Mouse (Mus musculus): Measurements from ENCODE around the gene Hspa1a. TPM values are rescaled to one million over a fixed set of nuclear protein-coding genes. Genes with fewer than 3 reads are reported as not detected.

Gene Hspa1a
- polyA plus RNA-seq, 1 experiment = 1.5 TPM

DNA sequence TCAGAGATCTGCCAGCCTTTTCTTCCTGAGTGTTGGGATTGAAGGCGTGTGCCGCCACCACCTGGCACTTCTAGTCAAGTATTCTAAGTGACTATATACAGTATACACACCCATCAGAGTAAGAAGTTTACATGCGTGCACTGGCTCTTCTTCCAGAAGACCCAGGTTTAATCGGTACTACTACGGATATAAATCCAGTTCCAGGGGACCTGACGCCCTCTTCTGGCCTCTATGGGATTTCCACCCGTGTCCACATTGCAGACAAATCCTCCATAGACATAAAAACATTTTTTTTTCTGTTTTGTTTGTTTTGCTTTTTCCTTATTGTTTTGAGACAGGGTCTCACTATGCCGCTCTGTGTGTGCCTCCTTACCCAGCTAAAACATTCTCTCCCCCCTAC lies 24.4 kb downstream of the Hspa1a start:
- H3K27me3 ChIP-seq (replicated peaks) = peaks cover 3% of the 10 kb centered on the region
- H3K4me3 ChIP-seq (replicated peaks) = no peak overlapping the region
- no peak for TF ChIP-seq GATA1 (IDR thresholded peaks at IDR 0.05; ENCODE audit: borderline replicate concordance, low read length)
- no peak for TF ChIP-seq FLI1 (IDR thresholded peaks at IDR 0.05; ENCODE audit: low read length)
- peaks cover 19% of the 10 kb centered on the region for H3K4me1 ChIP-seq
- H3K9me3 ChIP-seq = no peaks in the 10 kb centered on the region
- H3K36me3 ChIP-seq (replicated peaks; ENCODE audit: low read length) = peaks cover 15% of the 10 kb centered on the region

DNA sequence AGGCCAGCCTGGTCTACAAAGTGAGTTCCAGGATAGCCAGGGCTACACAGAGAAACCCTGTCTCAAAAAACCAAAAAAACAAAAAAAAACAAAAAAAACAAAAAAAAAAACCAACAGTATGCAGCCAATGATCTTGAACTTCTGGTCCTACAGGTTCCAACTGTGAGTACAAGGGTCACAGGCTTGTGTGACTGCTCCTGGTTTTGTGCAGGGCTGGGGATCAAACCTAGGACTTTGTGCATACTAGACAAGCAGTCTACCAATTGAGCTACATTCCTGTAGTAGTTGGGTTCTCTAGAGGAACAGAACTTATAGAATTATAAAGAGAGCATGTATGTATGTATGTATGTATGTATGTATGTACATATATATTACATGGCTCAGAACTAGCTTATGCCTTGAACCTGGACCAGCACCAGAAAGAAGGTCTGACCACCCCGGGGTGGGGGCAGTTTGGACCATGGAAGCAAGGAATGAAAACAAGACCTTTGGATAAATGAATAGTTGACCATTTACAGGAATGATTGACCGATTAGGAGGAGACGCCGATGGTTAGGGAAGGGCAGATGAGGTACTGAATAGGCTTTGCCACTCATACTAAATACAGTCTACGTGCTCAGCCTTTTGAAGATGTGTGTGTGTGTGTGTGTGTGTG lies 25.3 kb downstream of the Hspa1a start:
- H3K9me3 ChIP-seq = no peaks in the 10 kb centered on the region
- H3K36me3 ChIP-seq (replicated peaks; ENCODE audit: low read length) = peaks cover 15% of the 10 kb centered on the region
- peaks cover 18% of the 10 kb centered on the region for H3K4me1 ChIP-seq
- H3K27me3 ChIP-seq (replicated peaks) = peaks cover 3% of the 10 kb centered on the region
- no peak for TF ChIP-seq GATA1 (IDR thresholded peaks at IDR 0.05; ENCODE audit: borderline replicate concordance, low read length)
- no peak for TF ChIP-seq FLI1 (IDR thresholded peaks at IDR 0.05; ENCODE audit: low read length)
- H3K4me3 ChIP-seq (replicated peaks) = no peak overlapping the region

DNA sequence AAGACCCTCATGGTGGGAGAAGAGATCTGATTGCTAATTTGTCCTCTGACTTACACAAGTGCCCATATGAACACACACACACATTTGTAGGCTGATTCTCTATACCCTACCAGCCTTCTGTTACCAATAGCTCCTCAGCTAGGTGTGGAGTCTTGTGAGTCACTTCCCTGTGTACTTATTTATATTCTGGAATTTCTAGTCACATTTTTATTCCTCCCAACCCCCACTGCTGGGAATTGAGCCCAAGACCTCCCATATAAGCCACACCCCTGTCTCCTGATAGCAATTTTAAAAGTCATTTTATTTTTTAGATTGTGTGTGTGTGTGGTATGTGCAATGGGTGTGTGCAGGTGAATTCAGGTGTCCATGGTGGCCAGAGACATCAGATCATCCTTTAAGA lies 27.6 kb downstream of the Hspa1a start:
- Histone ChIP-seq H3K27me3 (replicated peaks) (peaks cover 3% of the 10 kb centered on the region), H3K9me3 (no peaks in the 10 kb centered on the region), H3K4me1 (peaks cover 21% of the 10 kb centered on the region), H3K36me3 (replicated peaks; ENCODE audit: low read length) (no peaks in the 10 kb centered on the region), H3K4me3 (replicated peaks) (no peak overlapping the region)
- TF ChIP-seq FLI1 (IDR thresholded peaks at IDR 0.05; ENCODE audit: low read length) = no peak
- TF ChIP-seq GATA1 (IDR thresholded peaks at IDR 0.05; ENCODE audit: borderline replicate concordance, low read length) = no peak

DNA sequence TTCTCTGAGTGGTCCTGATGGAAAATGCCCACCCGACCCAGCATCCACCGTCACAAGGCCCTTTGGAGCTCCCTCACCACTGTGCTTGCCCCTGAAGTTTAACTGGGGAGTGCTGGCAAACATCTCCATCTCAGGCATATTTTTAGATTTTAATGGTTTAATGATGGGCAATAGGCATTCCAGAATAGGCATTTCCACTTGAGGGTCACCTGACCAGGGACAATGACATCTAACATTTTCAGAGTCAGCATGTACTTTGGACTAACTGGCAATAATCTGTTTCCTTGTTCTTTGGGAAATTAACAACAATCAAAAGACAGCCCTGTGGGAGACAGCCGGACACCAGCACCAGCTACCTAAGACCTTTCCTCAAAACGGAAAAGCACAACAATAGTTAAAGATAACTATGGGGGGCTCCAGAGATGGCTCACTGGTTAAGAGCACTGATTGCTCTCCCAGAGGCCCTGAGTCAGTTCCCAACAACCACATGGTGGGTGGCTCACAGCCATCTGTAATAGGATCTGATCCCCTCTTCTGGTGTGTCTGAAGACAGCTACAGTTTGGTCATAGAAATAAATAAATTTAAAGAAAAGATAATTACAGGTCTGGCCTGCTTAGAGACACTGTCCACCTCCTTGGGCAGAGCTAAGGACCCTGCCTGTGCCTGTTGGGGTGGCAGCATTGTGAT lies 28.7 kb downstream of the Hspa1a start:
- peaks cover 27% of the 10 kb centered on the region for H3K4me1 ChIP-seq
- TF ChIP-seq FLI1 (IDR thresholded peaks at IDR 0.05; ENCODE audit: low read length) (no peak), GATA1 (IDR thresholded peaks at IDR 0.05; ENCODE audit: borderline replicate concordance, low read length) (no peak)

DNA sequence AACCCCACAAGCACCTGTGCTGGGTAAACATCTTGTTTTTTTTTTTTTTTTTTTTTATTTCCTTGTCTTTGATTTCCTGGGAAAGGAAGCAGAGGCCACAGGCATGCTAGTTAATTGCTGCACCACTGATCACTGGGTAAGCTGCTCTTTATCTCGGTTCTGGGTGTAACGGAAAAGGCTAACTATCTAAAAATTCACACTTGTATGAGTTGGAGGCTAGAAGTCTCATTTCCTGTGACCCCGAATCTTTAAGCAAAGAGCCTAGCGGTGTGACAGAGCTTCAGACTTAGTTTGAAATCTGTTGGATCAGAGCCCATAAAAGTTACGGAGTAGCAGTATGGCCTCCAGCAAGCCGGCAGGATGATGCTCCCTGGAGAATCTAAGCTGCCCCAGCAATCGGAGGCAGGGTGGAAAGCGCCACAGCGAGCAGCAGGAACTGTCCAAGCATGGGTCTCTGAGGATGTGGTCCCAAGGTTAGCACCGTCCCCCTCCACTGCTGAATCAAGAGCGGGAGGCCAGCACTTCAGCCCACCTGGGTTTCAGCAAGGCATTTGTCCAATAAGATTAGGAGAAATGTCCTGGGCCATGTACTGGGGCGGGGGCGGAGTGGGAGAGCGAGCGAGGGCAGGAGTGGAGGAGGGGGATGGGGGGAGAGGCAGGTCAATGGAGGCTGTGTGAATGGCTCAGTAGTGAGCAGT lies 30.5 kb downstream of the Hspa1a start:
- Histone ChIP-seq H3K4me3 (replicated peaks) (peak overlapping the region; percentile 77), H3K36me3 (replicated peaks; ENCODE audit: low read length) (peaks cover 6% of the 10 kb centered on the region)

More for the DNA sequence above, 28.7 kb downstream of the Hspa1a start:
- no peaks in the 10 kb centered on the region for H3K36me3 ChIP-seq (replicated peaks; ENCODE audit: low read length)
- H3K9me3 ChIP-seq = no peaks in the 10 kb centered on the region
- peaks cover 3% of the 10 kb centered on the region for H3K27me3 ChIP-seq (replicated peaks)
- no peak overlapping the region for H3K4me3 ChIP-seq (replicated peaks)

DNA sequence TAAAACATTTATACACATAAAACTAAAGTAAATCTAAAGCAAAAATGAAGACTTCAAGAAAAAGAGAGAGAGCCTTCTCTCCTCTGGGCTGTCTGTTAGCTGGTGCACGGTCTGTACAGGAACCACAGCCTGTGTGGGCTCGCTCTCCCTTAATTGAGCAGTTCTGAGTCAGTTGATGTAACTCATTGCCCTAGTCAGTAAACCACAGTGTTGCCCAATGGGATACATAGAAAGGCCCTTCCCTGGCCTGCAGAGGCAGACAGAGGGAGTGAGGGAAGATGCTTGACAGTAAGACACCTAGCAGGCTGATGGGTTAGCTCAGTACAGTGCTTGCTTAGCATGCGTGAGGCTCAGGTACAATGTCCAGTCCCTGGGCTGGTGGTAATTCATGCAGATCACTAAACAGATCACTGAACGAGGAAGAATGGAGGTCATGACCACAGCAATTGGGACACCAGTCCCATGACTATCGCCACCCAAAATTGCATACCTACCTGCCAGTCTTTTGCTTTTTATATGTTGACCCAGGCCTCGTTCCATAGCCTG lies 33.9 kb downstream of the Hspa1a start:
- TF ChIP-seq GATA1 (IDR thresholded peaks at IDR 0.05; ENCODE audit: borderline replicate concordance, low read length) (no peak), FLI1 (IDR thresholded peaks at IDR 0.05; ENCODE audit: low read length) (no peak)
- H3K36me3 ChIP-seq (replicated peaks; ENCODE audit: low read length) = peaks cover 41% of the 10 kb centered on the region

More for the DNA sequence above, 30.5 kb downstream of the Hspa1a start:
- no peaks in the 10 kb centered on the region for H3K9me3 ChIP-seq
- peaks cover 31% of the 10 kb centered on the region for H3K4me1 ChIP-seq
- TF ChIP-seq GATA1 (IDR thresholded peaks at IDR 0.05; ENCODE audit: borderline replicate concordance, low read length) (no peak), FLI1 (IDR thresholded peaks at IDR 0.05; ENCODE audit: low read length) (no peak)
- peaks cover 3% of the 10 kb centered on the region for H3K27me3 ChIP-seq (replicated peaks)

DNA sequence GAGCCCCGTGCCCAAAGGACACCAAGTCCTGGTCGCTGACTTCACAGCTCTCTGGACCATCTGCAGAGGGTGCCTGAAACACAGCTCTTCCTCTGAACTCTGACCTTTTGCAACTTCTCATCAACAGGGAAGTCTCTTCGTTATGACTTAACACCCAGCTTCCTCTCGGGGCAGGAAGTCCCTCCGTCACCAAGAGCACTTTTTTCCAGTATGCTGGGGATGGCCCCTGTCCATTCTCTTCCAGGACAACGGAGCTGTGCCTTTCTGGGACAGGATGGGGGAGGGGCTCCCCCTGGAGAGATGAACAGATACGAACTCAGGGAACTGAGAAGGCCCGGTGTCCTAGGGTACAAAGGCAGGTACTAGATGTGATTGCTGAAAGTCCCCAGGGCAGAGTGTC lies 37.1 kb downstream of the Hspa1a start:
- Histone ChIP-seq H3K9me3 (no peaks in the 10 kb centered on the region), H3K27me3 (replicated peaks) (no peaks in the 10 kb centered on the region), H3K4me3 (replicated peaks) (no peak overlapping the region), H3K36me3 (replicated peaks; ENCODE audit: low read length) (peaks cover 49% of the 10 kb centered on the region), H3K4me1 (peaks cover 54% of the 10 kb centered on the region)
- TF ChIP-seq GATA1 (IDR thresholded peaks at IDR 0.05; ENCODE audit: borderline replicate concordance, low read length) (no peak), FLI1 (IDR thresholded peaks at IDR 0.05; ENCODE audit: low read length) (no peak)

More for the DNA sequence above, 33.9 kb downstream of the Hspa1a start:
- no peaks in the 10 kb centered on the region for H3K9me3 ChIP-seq
- H3K4me3 ChIP-seq (replicated peaks) = peak overlapping the region; percentile 56
- H3K4me1 ChIP-seq = peaks cover 43% of the 10 kb centered on the region
- no peaks in the 10 kb centered on the region for H3K27me3 ChIP-seq (replicated peaks)

DNA sequence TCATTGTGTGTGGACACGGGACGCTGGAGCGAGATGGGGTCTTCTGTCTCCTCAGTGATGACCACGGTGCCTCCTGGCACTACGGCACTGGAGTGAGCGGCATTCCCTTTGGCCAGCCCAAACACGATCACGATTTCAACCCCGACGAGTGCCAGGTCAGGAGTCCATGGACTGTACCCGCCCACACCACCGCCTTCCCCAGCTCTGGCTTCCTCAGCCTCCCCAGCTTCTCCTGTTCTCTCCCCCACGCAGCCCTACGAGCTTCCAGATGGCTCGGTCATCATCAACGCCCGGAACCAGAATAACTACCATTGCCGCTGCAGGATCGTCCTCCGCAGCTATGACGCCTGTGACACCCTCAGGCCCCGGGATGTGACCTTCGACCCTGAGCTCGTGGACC lies 37.9 kb downstream of the Hspa1a start:
- peaks cover 49% of the 10 kb centered on the region for H3K36me3 ChIP-seq (replicated peaks; ENCODE audit: low read length)

DNA sequence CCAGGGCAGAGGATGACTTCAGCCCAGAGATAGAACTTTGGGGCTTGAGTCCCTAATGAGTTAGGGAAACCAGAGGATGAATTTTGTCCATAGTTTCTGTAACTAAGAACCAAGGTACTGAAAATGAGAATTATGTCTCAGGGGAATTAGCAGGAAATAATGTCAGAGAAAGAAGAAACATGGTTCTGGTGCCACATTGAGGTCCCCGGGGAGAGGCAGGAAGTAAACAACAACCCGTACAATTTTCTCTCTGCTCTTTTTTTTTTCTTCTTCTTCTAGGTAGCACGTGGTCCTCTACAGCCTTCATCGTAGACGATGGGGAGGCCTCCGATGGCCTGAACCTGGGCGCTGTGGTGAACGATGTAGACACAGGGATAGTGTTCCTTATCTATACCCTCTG lies 39.7 kb downstream of the Hspa1a start:
- H3K4me1 ChIP-seq = peaks cover 53% of the 10 kb centered on the region
- H3K9me3 ChIP-seq = no peaks in the 10 kb centered on the region
- peaks cover 47% of the 10 kb centered on the region for H3K36me3 ChIP-seq (replicated peaks; ENCODE audit: low read length)
- H3K27me3 ChIP-seq (replicated peaks) = no peaks in the 10 kb centered on the region
- TF ChIP-seq FLI1 (IDR thresholded peaks at IDR 0.05; ENCODE audit: low read length) (no peak), GATA1 (IDR thresholded peaks at IDR 0.05; ENCODE audit: borderline replicate concordance, low read length) (no peak)
- H3K4me3 ChIP-seq (replicated peaks) = peak overlapping the region; percentile 100

More for the DNA sequence above, 37.9 kb downstream of the Hspa1a start:
- Histone ChIP-seq H3K4me3 (replicated peaks) (peak overlapping the region; percentile 14), H3K9me3 (no peaks in the 10 kb centered on the region), H3K27me3 (replicated peaks) (no peaks in the 10 kb centered on the region), H3K4me1 (peaks cover 49% of the 10 kb centered on the region)
- TF ChIP-seq GATA1 (IDR thresholded peaks at IDR 0.05; ENCODE audit: borderline replicate concordance, low read length) (no peak), FLI1 (IDR thresholded peaks at IDR 0.05; ENCODE audit: low read length) (no peak)

Measured in megakaryocyte, embryonic 14.5 days (primary cell).